Mouse (Mus musculus) heart, adult 2 months (tissue): ENCODE data around the gene Efna3.

Experiments
- CTCF ChIP-seq: fragments of 200-600 bp; IDR thresholded peaks from 2 replicates; pipeline ENCODE4 v1.8.1; 2022; ENCODE audit warnings: antibody characterized with exemption, mild to moderate bottlenecking, moderate library complexity
- EP300 ChIP-seq: fragments of 200-500 bp; IDR thresholded peaks from 2 replicates; pipeline ENCODE4 v1.6.1; 2011; ENCODE audit warnings: low read depth, low read length, control low read depth; ENCODE audit not compliant: insufficient read depth
- POLR2A ChIP-seq: fragments of 200-500 bp; IDR thresholded peaks from 2 replicates; pipeline ENCODE4 v1.6.1; 2011; ENCODE audit warnings: mild to moderate bottlenecking, low read depth, low read length, control low read depth; ENCODE audit not compliant: insufficient read depth

GRCm38 (mm10) chr3:89314340-89314739 lies 8.4 kb downstream of the Efna3 start:
- no peak for TF ChIP-seq POLR2A
- TF ChIP-seq CTCF: no peak
- no peak for TF ChIP-seq EP300
